Mouse (Mus musculus) liver, embryonic 14.5 days (tissue): ENCODE measurements around the gene Amer2.

Experiments used
- CTCF ChIP-seq: IDR thresholded peaks from 2 replicates; pipeline ENCODE4 v1.5.1; 2016; ENCODE audit warnings: antibody characterized with exemption, low read depth, control low read depth
- EP300 ChIP-seq: IDR thresholded peaks from 2 replicates; pipeline ENCODE4 v1.6.1; 2016; ENCODE audit warnings: antibody characterized with exemption, low read depth

DNA sequence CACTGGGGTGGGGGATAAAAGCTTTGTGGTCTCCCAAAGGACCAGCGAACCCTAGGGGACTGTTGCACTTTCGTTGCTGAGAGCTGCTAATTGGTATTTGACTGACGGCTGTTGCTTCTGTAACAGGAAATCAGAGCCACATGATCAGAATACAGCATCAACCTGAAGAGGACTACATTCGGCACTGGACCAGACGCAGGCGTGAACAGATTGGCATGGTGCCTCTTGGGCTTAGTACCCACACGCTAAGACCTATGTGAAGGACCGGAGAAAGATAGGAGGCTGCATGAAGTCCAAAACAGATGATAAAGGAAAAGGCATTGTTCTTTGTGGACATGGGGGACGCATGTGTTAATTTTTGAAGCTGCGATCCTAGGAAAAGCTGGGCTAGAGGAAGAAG lies 4.5 kb downstream of the Amer2 start:
- TF ChIP-seq CTCF (no peak), EP300 (no peak)
